Mouse (Mus musculus) olfactory bulb, adult 2 months (tissue): ENCODE results near the gene Gp5. TPM values are rescaled to one million over a fixed set of nuclear protein-coding genes. Genes with fewer than 3 reads are reported as not detected.
"Not testable (repeated sequence)": the region's sequence is repeated elsewhere in the genome, so short reads cannot be mapped to it uniquely, and the experiment has no call there.

ENCODE experiments used
- H3K27ac ChIP-seq: fragments of 200-500 bp; 2 replicates; pipeline ENCODE4 v1.5.1; 2012; ENCODE audit warnings: low read depth, low read length; ENCODE audit not compliant: insufficient read depth
- H3K4me1 ChIP-seq: fragments of 200-500 bp; 2 replicates; pipeline ENCODE4 v1.6.1; 2012; ENCODE audit warnings: low read length; ENCODE audit not compliant: control insufficient read depth, insufficient read depth
- H3K4me3 ChIP-seq: fragments of 200-500 bp; 2 replicates; pipeline ENCODE4 v1.5.1; 2012; ENCODE audit warnings: mild to moderate bottlenecking, low read depth, low read length, moderate library complexity; ENCODE audit not compliant: insufficient read depth
- CTCF ChIP-seq: fragments of 200-500 bp; IDR thresholded peaks from 2 replicates; pipeline ENCODE4 v1.5.1; 2012; ENCODE audit warnings: low read depth, mild to moderate bottlenecking, low read length, moderate library complexity; ENCODE audit not compliant: insufficient read depth
- POLR2A ChIP-seq: fragments of 200-500 bp; IDR thresholded peaks from 2 replicates; pipeline ENCODE4 v1.6.1; 2012; ENCODE audit warnings: mild to moderate bottlenecking, low read depth, low read length, moderate library complexity; ENCODE audit not compliant: insufficient read depth
- WGBS: fragments of 180-500 bp; shearing (Covaris S2); methylation state at CpG from one replicate; pipeline ENCODE4 v1.1.7; 2018; 5-methylcytosine and 5-hydroxymethylcytosine counted together
- polyA plus RNA-seq: library from polyadenylated mRNA; stranded (reverse); fragments of >200 nt; gene quantifications from 2 replicates; pipeline ENCODE4 v1.2.4, GENCODE M21; 2012; ENCODE audit warnings: low replicate concordance; ENCODE audit not compliant: missing spikeins, insufficient read depth, insufficient read length

Gp5 gene
- polyA plus RNA-seq, result not detected in 2 replicates

GRCm38 (mm10) chr16:30310647-30311046 lies at the start of gene Gp5:
Gp5 (minus strand) TSS chr16:30310779.
- peak within 1 kb of the TSS; percentile 11; the same call in 1 of the 2 replicates for H3K4me3 ChIP-seq
- H3K27ac ChIP-seq, result no peak within 1 kb of the TSS
- peaks cover 15% of the 10 kb centered on the region for H3K4me1 ChIP-seq
- TF ChIP-seq POLR2A, result no peak
- no peak for TF ChIP-seq CTCF

- H3K4me1 ChIP-seq, H3K4me3 ChIP-seq, H3K27ac ChIP-seq: not testable (repeated sequence)
- WGBS, result 94% methylated on average over 11 of the region's 11 CpGs
Measured at GRCm38 (mm10) chr16:30353489-30353888, 42.9 kb upstream of the Gp5 start.

GRCm38 (mm10) chr16:30314236-30314635 lies 3.7 kb upstream of the Gp5 start:
- Histone ChIP-seq H3K4me1 (peaks cover 4% of the 10 kb centered on the region), H3K27ac (no peak overlapping the region), H3K4me3 (no peak overlapping the region)
- TF ChIP-seq POLR2A (no peak), CTCF (no peak)

DNA sequence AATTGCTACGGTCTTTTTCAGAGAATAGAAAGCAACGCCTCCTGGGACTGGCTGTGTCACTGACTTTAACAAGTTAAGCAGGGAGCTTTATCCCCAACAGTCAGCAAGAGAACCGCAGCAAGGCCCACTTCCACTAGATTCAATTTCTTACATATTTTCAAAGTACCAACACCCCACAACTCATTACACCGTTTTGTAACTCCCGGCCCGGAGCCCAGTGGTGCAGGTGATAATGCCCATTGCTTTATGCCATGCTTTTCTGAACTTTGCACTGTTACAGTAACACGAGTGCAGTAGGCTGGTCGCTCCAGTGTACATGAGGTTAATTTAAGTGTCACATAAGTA lies 436 bp downstream of the Gp5 start:
- Histone ChIP-seq H3K27ac (no peak overlapping the region), H3K4me3 (no peak overlapping the region), H3K4me1 (peaks cover 15% of the 10 kb centered on the region)
- 88% methylated on average over 8 of the region's 8 CpGs for WGBS
- TF ChIP-seq CTCF, result no peak
- no peak for TF ChIP-seq POLR2A

- Histone ChIP-seq H3K4me3 (peak overlapping the region; percentile 11; the same call in 1 of the 2 replicates), H3K4me1 (peaks cover 15% of the 10 kb centered on the region), H3K27ac (no peak overlapping the region)
- WGBS, result 18% methylated on average over 34 of the region's 34 CpGs
- TF ChIP-seq POLR2A, result no peak
- TF ChIP-seq CTCF, result no peak
Measured at GRCm38 (mm10) chr16:30309395-30310170, 996 bp downstream of the Gp5 start.

GRCm38 (mm10) chr16:30308616-30309394 lies 1.8 kb downstream of the Gp5 start:
- WGBS, result 1% methylated on average over 72 of the region's 72 CpGs
- peak; percentile 5; the same call in 1 of the 2 replicates for TF ChIP-seq CTCF
- 0 out of 2 replicates have a peak, but pooled peaks have one; percentile 11 for TF ChIP-seq POLR2A
- Histone ChIP-seq H3K27ac (no peak overlapping the region), H3K4me1 (peaks cover 15% of the 10 kb centered on the region), H3K4me3 (peak overlapping the region; percentile 56)

GRCm38 (mm10) chr16:30307961-30308615 lies 2.5 kb downstream of the Gp5 start:
- Histone ChIP-seq H3K4me1 (peaks cover 15% of the 10 kb centered on the region), H3K27ac (no peak overlapping the region), H3K4me3 (peak overlapping the region; percentile 56)
- TF ChIP-seq POLR2A (no peak), CTCF (no peak)
- WGBS, result 32% methylated on average over 29 of the region's 29 CpGs

GRCm38 (mm10) chr16:30307306-30307705 lies 3.3 kb downstream of the Gp5 start:
- peaks cover 15% of the 10 kb centered on the region for H3K4me1 ChIP-seq
- no peak overlapping the region for H3K4me3 ChIP-seq
- H3K27ac ChIP-seq, result no peak overlapping the region
- TF ChIP-seq CTCF (no peak), POLR2A (no peak)
- 78% methylated on average over 12 of the region's 12 CpGs for WGBS

DNA sequence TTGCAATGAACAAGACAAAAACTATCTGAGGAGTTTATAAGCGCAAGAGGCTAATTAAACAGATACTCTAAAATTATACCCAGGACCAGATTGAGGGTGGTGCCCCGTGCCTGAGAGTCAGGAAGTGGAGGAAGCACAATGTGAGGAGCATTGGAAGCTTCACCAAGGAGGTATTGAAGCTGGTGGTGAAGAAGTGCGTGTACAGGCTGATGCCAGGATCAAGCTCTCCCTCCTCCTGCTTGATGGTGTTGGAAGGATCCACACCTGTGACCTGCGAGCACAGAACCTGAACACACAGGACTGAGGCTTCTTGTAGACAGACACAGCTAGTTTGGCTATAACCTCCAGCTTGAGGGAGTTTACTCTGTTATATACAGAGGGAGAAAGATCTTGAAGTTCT lies 4.5 kb downstream of the Gp5 start:
- TF ChIP-seq POLR2A (no peak), CTCF (no peak)
- Histone ChIP-seq H3K4me3 (no peak overlapping the region), H3K4me1 (peaks cover 15% of the 10 kb centered on the region), H3K27ac (no peak overlapping the region)
- 91% methylated on average over 4 of the region's 4 CpGs for WGBS
